Mouse (Mus musculus): ENCODE results near the gene Btbd9. TPM values are rescaled to one million over a fixed set of nuclear protein-coding genes. Genes with fewer than 3 reads are reported as not detected.

The Btbd9 gene
- polyA plus RNA-seq, 1 experiment from 2014 or later: 63.4 TPM

GRCm38 (mm10) chr17:30558623-30559022 is 17.7 kb downstream of the Btbd9 start:
- Histone ChIP-seq H3K36me3 (ENCODE audit: control insufficient read depth, insufficient read depth, low read length) (no peaks in the 10 kb centered on the region), H3K4me1 (replicated peaks; ENCODE audit: control insufficient read depth, insufficient read depth, low read length) (no peaks in the 10 kb centered on the region), H3K9ac (ENCODE audit: low read length) (no peak overlapping the region), H3K4me2 (ENCODE audit: low read depth, low read length, severe bottlenecking) (no peak overlapping the region), H3K27ac (ENCODE audit: low read depth, low read length) (no peak overlapping the region), H3K4me3 (ENCODE audit: low read depth, low read length) (no peak overlapping the region), H3K9me3 (ENCODE audit: control insufficient read depth, low read length) (no peaks in the 10 kb centered on the region), H3K27me3 (ENCODE audit: control insufficient read depth, insufficient read depth, low read length) (no peaks in the 10 kb centered on the region)
- ATAC-seq (replicated peaks; ENCODE audit: low FRiP score) (no peak), DNase-seq (ENCODE audit: low spot score) (no peak)
- 74% methylated on average over 2 of the region's 2 CpGs for WGBS

- ATAC-seq (replicated peaks; ENCODE audit: low FRiP score) (no peak), DNase-seq (ENCODE audit: low spot score) (no peak)
- Histone ChIP-seq H3K36me3 (ENCODE audit: control insufficient read depth, insufficient read depth, low read length) (no peaks in the 10 kb centered on the region), H3K27ac (ENCODE audit: low read depth, low read length) (no peak overlapping the region), H3K4me3 (ENCODE audit: low read depth, low read length) (no peak overlapping the region), H3K4me2 (ENCODE audit: low read depth, low read length, severe bottlenecking) (no peak overlapping the region), H3K9me3 (ENCODE audit: control insufficient read depth, low read length) (no peaks in the 10 kb centered on the region), H3K27me3 (ENCODE audit: control insufficient read depth, insufficient read depth, low read length) (no peaks in the 10 kb centered on the region), H3K9ac (ENCODE audit: low read length) (no peak overlapping the region), H3K4me1 (replicated peaks; ENCODE audit: control insufficient read depth, insufficient read depth, low read length) (no peaks in the 10 kb centered on the region)
- WGBS: 94% methylated on average over 3 of the region's 3 CpGs
These were observed 19.8 kb downstream of the Btbd9 start for GRCm38 (mm10) chr17:30556512-30556911.

- Histone ChIP-seq H3K27ac (ENCODE audit: low read depth, low read length) (no peak overlapping the region), H3K4me3 (ENCODE audit: low read depth, low read length) (no peak overlapping the region), H3K36me3 (ENCODE audit: control insufficient read depth, insufficient read depth, low read length) (no peaks in the 10 kb centered on the region), H3K4me2 (ENCODE audit: low read depth, low read length, severe bottlenecking) (no peak overlapping the region), H3K27me3 (ENCODE audit: control insufficient read depth, insufficient read depth, low read length) (no peaks in the 10 kb centered on the region), H3K9ac (ENCODE audit: low read length) (no peak overlapping the region), H3K9me3 (ENCODE audit: control insufficient read depth, low read length) (no peaks in the 10 kb centered on the region), H3K4me1 (replicated peaks; ENCODE audit: control insufficient read depth, insufficient read depth, low read length) (no peaks in the 10 kb centered on the region)
- WGBS: 95% methylated on average over 4 of the region's 4 CpGs
- DNase-seq (ENCODE audit: low spot score): no peak
- ATAC-seq (replicated peaks; ENCODE audit: low FRiP score): no peak
These were observed 23.0 kb downstream of the Btbd9 start for GRCm38 (mm10) chr17:30553027-30553937.

- no peaks in the 10 kb centered on the region for H3K27me3 ChIP-seq (ENCODE audit: control insufficient read depth, insufficient read depth, low read length)
- no peak overlapping the region for H3K27ac ChIP-seq (ENCODE audit: low read depth, low read length)
- ATAC-seq (replicated peaks; ENCODE audit: low FRiP score): no peak
These were observed 25.5 kb downstream of the Btbd9 start for GRCm38 (mm10) chr17:30550774-30551107.

GRCm38 (mm10) chr17:30549899-30550773 is 26.2 kb downstream of the Btbd9 start:
- no peaks in the 10 kb centered on the region for H3K36me3 ChIP-seq (ENCODE audit: control insufficient read depth, insufficient read depth, low read length)
- 43% methylated on average over 9 of the region's 9 CpGs for WGBS
- no peak overlapping the region for H3K4me2 ChIP-seq (ENCODE audit: low read depth, low read length, severe bottlenecking)
- no peaks in the 10 kb centered on the region for H3K27me3 ChIP-seq (ENCODE audit: control insufficient read depth, insufficient read depth, low read length)
- no peaks in the 10 kb centered on the region for H3K4me1 ChIP-seq (replicated peaks; ENCODE audit: control insufficient read depth, insufficient read depth, low read length)
- DNase-seq (ENCODE audit: low spot score) (no peak), ATAC-seq (replicated peaks; ENCODE audit: low FRiP score) (no peak)
- H3K4me3 ChIP-seq (ENCODE audit: low read depth, low read length): no peak overlapping the region
- no peaks in the 10 kb centered on the region for H3K9me3 ChIP-seq (ENCODE audit: control insufficient read depth, low read length)
- no peak overlapping the region for H3K27ac ChIP-seq (ENCODE audit: low read depth, low read length)
- H3K9ac ChIP-seq (ENCODE audit: low read length): no peak overlapping the region

More at GRCm38 (mm10) chr17:30550774-30551107, 25.5 kb downstream of the Btbd9 start:
- no peak for DNase-seq (ENCODE audit: low spot score)
- Histone ChIP-seq H3K4me1 (replicated peaks; ENCODE audit: control insufficient read depth, insufficient read depth, low read length) (no peaks in the 10 kb centered on the region), H3K4me2 (ENCODE audit: low read depth, low read length, severe bottlenecking) (no peak overlapping the region), H3K9me3 (ENCODE audit: control insufficient read depth, low read length) (no peaks in the 10 kb centered on the region), H3K36me3 (ENCODE audit: control insufficient read depth, insufficient read depth, low read length) (no peaks in the 10 kb centered on the region), H3K9ac (ENCODE audit: low read length) (no peak overlapping the region), H3K4me3 (ENCODE audit: low read depth, low read length) (no peak overlapping the region)
- WGBS: 42% methylated on average over 1 of the region's 1 CpGs

GRCm38 (mm10) chr17:30539098-30539497 is 37.2 kb downstream of the Btbd9 start:
- no peak overlapping the region for H3K4me2 ChIP-seq (ENCODE audit: low read depth, low read length, severe bottlenecking)
- WGBS: 62% methylated on average over 8 of the region's 8 CpGs
- DNase-seq (ENCODE audit: low spot score) (no peak), ATAC-seq (replicated peaks; ENCODE audit: low FRiP score) (no peak)
- no peaks in the 10 kb centered on the region for H3K4me1 ChIP-seq (replicated peaks; ENCODE audit: control insufficient read depth, insufficient read depth, low read length)
- no peaks in the 10 kb centered on the region for H3K27me3 ChIP-seq (ENCODE audit: control insufficient read depth, insufficient read depth, low read length)
- H3K9ac ChIP-seq (ENCODE audit: low read length): no peak overlapping the region
- no peak overlapping the region for H3K27ac ChIP-seq (ENCODE audit: low read depth, low read length)
- H3K4me3 ChIP-seq (ENCODE audit: low read depth, low read length): no peak overlapping the region
- no peaks in the 10 kb centered on the region for H3K9me3 ChIP-seq (ENCODE audit: control insufficient read depth, low read length)
- no peaks in the 10 kb centered on the region for H3K36me3 ChIP-seq (ENCODE audit: control insufficient read depth, insufficient read depth, low read length)

GRCm38 (mm10) chr17:30536651-30537050 is 39.6 kb downstream of the Btbd9 start:
- WGBS: 74% methylated on average over 5 of the region's 5 CpGs
- Histone ChIP-seq H3K27ac (ENCODE audit: low read depth, low read length) (no peak overlapping the region), H3K36me3 (ENCODE audit: control insufficient read depth, insufficient read depth, low read length) (no peaks in the 10 kb centered on the region), H3K4me2 (ENCODE audit: low read depth, low read length, severe bottlenecking) (no peak overlapping the region), H3K4me3 (ENCODE audit: low read depth, low read length) (no peak overlapping the region), H3K4me1 (replicated peaks; ENCODE audit: control insufficient read depth, insufficient read depth, low read length) (no peaks in the 10 kb centered on the region), H3K9ac (ENCODE audit: low read length) (no peak overlapping the region), H3K27me3 (ENCODE audit: control insufficient read depth, insufficient read depth, low read length) (no peaks in the 10 kb centered on the region), H3K9me3 (ENCODE audit: control insufficient read depth, low read length) (no peaks in the 10 kb centered on the region)
- ATAC-seq (replicated peaks; ENCODE audit: low FRiP score) (no peak), DNase-seq (ENCODE audit: low spot score) (no peak)

GRCm38 (mm10) chr17:30533098-30533497 is 43.2 kb downstream of the Btbd9 start:
- ATAC-seq (replicated peaks; ENCODE audit: low FRiP score) (no peak), DNase-seq (ENCODE audit: low spot score) (no peak)
- Histone ChIP-seq H3K9ac (ENCODE audit: low read length) (no peak overlapping the region), H3K27me3 (ENCODE audit: control insufficient read depth, insufficient read depth, low read length) (no peaks in the 10 kb centered on the region), H3K36me3 (ENCODE audit: control insufficient read depth, insufficient read depth, low read length) (no peaks in the 10 kb centered on the region), H3K27ac (ENCODE audit: low read depth, low read length) (no peak overlapping the region), H3K4me3 (ENCODE audit: low read depth, low read length) (no peak overlapping the region), H3K4me2 (ENCODE audit: low read depth, low read length, severe bottlenecking) (no peak overlapping the region), H3K4me1 (replicated peaks; ENCODE audit: control insufficient read depth, insufficient read depth, low read length) (no peaks in the 10 kb centered on the region), H3K9me3 (ENCODE audit: control insufficient read depth, low read length) (no peaks in the 10 kb centered on the region)
- WGBS: 93% methylated on average over 2 of the region's 2 CpGs

All from forebrain, embryonic 11.5 days (tissue).